Mouse (Mus musculus): ENCODE results near the gene Scd3.

DNA sequence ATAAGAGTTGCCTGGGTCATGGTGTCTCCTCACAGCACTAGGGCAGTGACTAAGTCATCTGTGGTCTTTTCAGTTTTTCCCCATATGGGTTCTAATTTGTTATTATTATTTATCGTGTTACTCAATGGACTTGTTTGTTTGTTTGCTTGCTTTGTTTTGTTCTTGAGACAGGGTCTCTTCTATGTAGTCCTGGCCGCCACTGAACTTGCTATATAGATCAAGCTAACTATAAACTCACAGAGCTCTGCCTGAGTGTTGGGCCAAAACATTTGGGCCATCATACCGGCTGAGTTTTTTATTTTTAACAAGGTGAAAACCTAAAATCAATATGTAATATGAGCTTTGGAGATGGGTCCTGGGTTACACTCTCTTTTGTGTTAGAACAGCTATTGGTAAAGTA lies 43.7 kb upstream of the Scd3 start:
- TF ChIP-seq CTCF (IDR thresholded peaks at IDR 0.05; ENCODE audit: borderline replicate concordance, extremely low read depth, insufficient read depth, insufficient read length) (no peak), POLR2A (IDR thresholded peaks at IDR 0.05; ENCODE audit: borderline replicate concordance, extremely low read depth, insufficient read depth, insufficient read length, poor library complexity, severe bottlenecking) (no peak)
